In the genomic region with DNA sequence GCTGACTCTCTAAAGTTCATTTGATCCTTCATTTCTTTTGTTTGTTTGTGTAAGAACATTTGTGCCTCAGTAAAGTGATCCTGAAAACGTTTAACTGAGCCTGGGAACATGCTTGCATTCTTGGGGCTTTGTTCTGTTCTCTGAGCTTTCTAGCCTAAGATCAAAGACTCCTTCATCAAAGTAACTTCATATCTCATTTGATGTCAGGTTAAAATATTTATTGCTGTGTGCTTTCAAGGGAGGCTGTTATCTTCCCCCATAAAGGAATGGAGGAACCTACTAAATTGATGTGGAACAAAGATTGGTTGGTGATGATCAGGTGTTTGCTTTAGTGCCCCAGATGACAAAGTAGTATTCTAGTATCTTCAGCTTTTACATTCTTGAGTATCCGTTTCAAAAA, we compare ENCODE assay signal across 25 mouse cellular contexts.
A peak's percentile ranks its signal among the peaks of the same experiment; 100 is the strongest.
DNase-seq lines count a peak whose midpoint lies in the region; ATAC-seq lines count a peak whose summit lies in the region.
"Had no signal": no experiment of that assay in that cellular context is flagged by ENCODE, and none has a peak within 500 bp of the region (broad histone marks: within the 10 kb centered on the region; RNA-seq: fewer than 3 reads in every experiment).

No protein-coding gene starts in this region.

- no peak overlapping the region for H3K4me3 ChIP-seq in kidney, embryonic 14.5 days (ENCODE audit: low read length)
- H3K4me3 ChIP-seq in heart, embryonic 11.5 days (ENCODE audit: low read depth, low read length) = no peak overlapping the region
- H3K4me3 ChIP-seq: embryonic facial prominence, embryonic 15.5 days; gastrocnemius, adult 2 months; heart, embryonic 13.5 days had no signal

- H3K36me3 ChIP-seq in kidney, embryonic 14.5 days (ENCODE audit: control insufficient read depth, insufficient read depth, low read length) = no peaks in the 10 kb centered on the region
- H3K36me3 ChIP-seq in heart, embryonic 11.5 days (ENCODE audit: control insufficient read depth, insufficient read depth, low read length) = no peaks in the 10 kb centered on the region
- H3K36me3 ChIP-seq: embryonic facial prominence, embryonic 15.5 days; heart, embryonic 13.5 days had no signal

- no peak overlapping the region for H3K27ac ChIP-seq in kidney, embryonic 14.5 days (ENCODE audit: low read depth, low read length)
- no peak overlapping the region for H3K27ac ChIP-seq in heart, embryonic 11.5 days (ENCODE audit: low read depth, low read length)
- H3K27ac ChIP-seq: embryonic facial prominence, embryonic 15.5 days; gastrocnemius, adult 2 months; heart, embryonic 13.5 days; hindbrain, embryonic 14.5 days; hindbrain, postnatal 0 days had no signal

- H3K4me1 ChIP-seq in kidney, embryonic 14.5 days (ENCODE audit: control insufficient read depth, insufficient read depth, low read length) = no peaks in the 10 kb centered on the region
- no peaks in the 10 kb centered on the region for H3K4me1 ChIP-seq in heart, embryonic 11.5 days (ENCODE audit: control insufficient read depth, insufficient read depth, low read length)
- H3K4me1 ChIP-seq: embryonic facial prominence, embryonic 15.5 days; heart, embryonic 13.5 days had no signal

- no peak overlapping the region for H3K9ac ChIP-seq in kidney, embryonic 14.5 days (ENCODE audit: low read depth, low read length)
- no peak overlapping the region for H3K9ac ChIP-seq in heart, embryonic 11.5 days (ENCODE audit: low read depth, low read length)
- H3K9ac ChIP-seq: embryonic facial prominence, embryonic 15.5 days; forebrain, postnatal 0 days; heart, embryonic 13.5 days; hindbrain, embryonic 14.5 days had no signal

- peak; percentile 53 for ATAC-seq in CD4-positive, CD25-positive, alpha-beta regulatory T cell, adult 4 months
- peak; percentile 55 for ATAC-seq in inflammation-experienced regulatory T-cells, adult 6 months
- no peak for ATAC-seq in kidney, embryonic 14.5 days (ENCODE audit: low FRiP score, low TSS enrichment)
- ATAC-seq in heart, embryonic 11.5 days (replicated peaks; ENCODE audit: insufficient number of reproducible peaks, low FRiP score, low TSS enrichment) = no peak
- ATAC-seq: forebrain, embryonic 14.5 days; forebrain, postnatal 0 days; hindbrain, postnatal 0 days; intestine, postnatal 0 days had no signal

- H3K27me3 ChIP-seq in kidney, embryonic 14.5 days (ENCODE audit: control insufficient read depth, insufficient read depth, low read length) = no peaks in the 10 kb centered on the region
- no peaks in the 10 kb centered on the region for H3K27me3 ChIP-seq in heart, embryonic 11.5 days (ENCODE audit: control insufficient read depth, insufficient read depth, low read length)
- H3K27me3 ChIP-seq: embryonic facial prominence, embryonic 15.5 days; heart, embryonic 13.5 days had no signal

- no peak overlapping the region for H3K4me2 ChIP-seq in kidney, embryonic 14.5 days (replicated peaks; ENCODE audit: low read depth, low read length)
- H3K4me2 ChIP-seq in heart, embryonic 11.5 days = no peak overlapping the region
- H3K4me2 ChIP-seq: embryonic facial prominence, embryonic 15.5 days; heart, embryonic 13.5 days; hindbrain, embryonic 14.5 days had no signal

- WGBS in kidney, embryonic 14.5 days = 30% methylated on average over 2 of the region's 2 CpGs
- 32% methylated on average over 2 of the region's 2 CpGs for WGBS in heart, embryonic 11.5 days (ENCODE audit: insufficient replicate concordance)

- DNase-seq in thymus, postnatal 0 days (ENCODE audit: low spot score) = peak; percentile 19
- DNase-seq in thymus, postnatal 14 days = no peak
- DNase-seq: adrenal gland, adult 2 months; adrenal gland, postnatal 14 days; cerebellum, adult 11-12 months; cerebellum, adult 8-10 months; cerebellum, postnatal 10 days; cerebellum, postnatal 36 days; embryo, embryonic 11 days; forebrain, postnatal 0 days; gastrocnemius, adult 2 months; gastrocnemius, postnatal 14 days; heart, adult 18-20 months; heart, postnatal 14 days; heart, postnatal 4 days had no signal

- H3K9me3 ChIP-seq in kidney, embryonic 14.5 days (ENCODE audit: control insufficient read depth, low read length) = no peaks in the 10 kb centered on the region
- no peaks in the 10 kb centered on the region for H3K9me3 ChIP-seq in heart, embryonic 11.5 days (replicated peaks; ENCODE audit: control insufficient read depth, low read length)
- H3K9me3 ChIP-seq: embryonic facial prominence, embryonic 15.5 days; heart, embryonic 13.5 days had no signal

Comparison
In these comparisons a context has a peak if more than half of its experiments do, and no peak if none do; other contexts are left out.
1. ATAC-seq: peak in CD4-positive, CD25-positive, alpha-beta regulatory T cell, adult 4 months (single experiment) and inflammation-experienced regulatory T-cells, adult 6 months (single experiment); none in kidney, embryonic 14.5 days (single experiment) and heart, embryonic 11.5 days (single experiment).